Mouse (Mus musculus): Measurements from ENCODE around the gene Ccser1. TPM values are rescaled to one million over a fixed set of nuclear protein-coding genes. Genes with fewer than 3 reads are reported as not detected.
A peak's percentile ranks its signal among the peaks of the same experiment; 100 is the strongest.

Gene Ccser1
- polyA plus RNA-seq, 1 experiment from 2014 or later: 6.7 TPM

GRCm38 (mm10) chr6:61261381-61261780, 81.3 kb downstream of the Ccser1 start:
- H3K27ac ChIP-seq (ENCODE audit: low read length): no peak overlapping the region
- no peak overlapping the region for H3K4me2 ChIP-seq (ENCODE audit: low read depth, low read length)
- ATAC-seq (ENCODE audit: low read depth): no peak
- no peaks in the 10 kb centered on the region for H3K27me3 ChIP-seq (ENCODE audit: control insufficient read depth, insufficient read depth, low read depth, low read length)
- no peaks in the 10 kb centered on the region for H3K36me3 ChIP-seq (ENCODE audit: control insufficient read depth, insufficient read depth, low read length)
- WGBS: 75% methylated on average over 3 of the region's 3 CpGs
- H3K4me3 ChIP-seq (ENCODE audit: low read length): no peak overlapping the region
- no peaks in the 10 kb centered on the region for H3K9me3 ChIP-seq (ENCODE audit: control insufficient read depth, low read length)
- peaks cover 12% of the 10 kb centered on the region; the same call in 1 of the 2 replicates for H3K4me1 ChIP-seq (replicated peaks; ENCODE audit: control insufficient read depth, insufficient read depth, low read length)
- H3K9ac ChIP-seq (ENCODE audit: low read length): no peak overlapping the region

- Histone ChIP-seq H3K9me3 (ENCODE audit: control insufficient read depth, low read length) (no peaks in the 10 kb centered on the region), H3K4me2 (ENCODE audit: low read depth, low read length) (no peak overlapping the region), H3K9ac (ENCODE audit: low read length) (no peak overlapping the region), H3K4me1 (replicated peaks; ENCODE audit: control insufficient read depth, insufficient read depth, low read length) (peaks cover 12% of the 10 kb centered on the region; the same call in 1 of the 2 replicates), H3K27me3 (ENCODE audit: control insufficient read depth, insufficient read depth, low read depth, low read length) (no peaks in the 10 kb centered on the region), H3K36me3 (ENCODE audit: control insufficient read depth, insufficient read depth, low read length) (no peaks in the 10 kb centered on the region), H3K4me3 (ENCODE audit: low read length) (no peak overlapping the region), H3K27ac (ENCODE audit: low read length) (peak overlapping the region; percentile 67)
- ATAC-seq (ENCODE audit: low read depth): peak; percentile 74
- 25% methylated on average over 1 of the region's 1 CpGs for WGBS
These were observed 82.3 kb downstream of the Ccser1 start for GRCm38 (mm10) chr6:61262448-61262847.

- peak overlapping the region; percentile 26 for H3K27ac ChIP-seq (ENCODE audit: low read length)
- H3K36me3 ChIP-seq (ENCODE audit: control insufficient read depth, insufficient read depth, low read length): no peaks in the 10 kb centered on the region
- no peaks in the 10 kb centered on the region for H3K9me3 ChIP-seq (ENCODE audit: control insufficient read depth, low read length)
- no peak for ATAC-seq (ENCODE audit: low read depth)
- H3K4me2 ChIP-seq (ENCODE audit: low read depth, low read length): no peak overlapping the region
- no peaks in the 10 kb centered on the region for H3K27me3 ChIP-seq (ENCODE audit: control insufficient read depth, insufficient read depth, low read depth, low read length)
- no peak overlapping the region for H3K9ac ChIP-seq (ENCODE audit: low read length)
- 62% methylated on average over 1 of the region's 1 CpGs for WGBS
- peaks cover 12% of the 10 kb centered on the region; the same call in 1 of the 2 replicates for H3K4me1 ChIP-seq (replicated peaks; ENCODE audit: control insufficient read depth, insufficient read depth, low read length)
- H3K4me3 ChIP-seq (ENCODE audit: low read length): no peak overlapping the region
These were observed 83.2 kb downstream of the Ccser1 start for GRCm38 (mm10) chr6:61263291-61263690.

- no peaks in the 10 kb centered on the region for H3K36me3 ChIP-seq (ENCODE audit: control insufficient read depth, insufficient read depth, low read length)
- no peak for ATAC-seq (ENCODE audit: low read depth)
- H3K27ac ChIP-seq (ENCODE audit: low read length): no peak overlapping the region
- no peak overlapping the region for H3K9ac ChIP-seq (ENCODE audit: low read length)
- H3K4me2 ChIP-seq (ENCODE audit: low read depth, low read length): no peak overlapping the region
- H3K4me1 ChIP-seq (replicated peaks; ENCODE audit: control insufficient read depth, insufficient read depth, low read length): no peaks in the 10 kb centered on the region
- no peak overlapping the region for H3K4me3 ChIP-seq (ENCODE audit: low read length)
- H3K9me3 ChIP-seq (ENCODE audit: control insufficient read depth, low read length): no peaks in the 10 kb centered on the region
- H3K27me3 ChIP-seq (ENCODE audit: control insufficient read depth, insufficient read depth, low read depth, low read length): no peaks in the 10 kb centered on the region
- 50% methylated on average over 1 of the region's 2 CpGs for WGBS
These were observed 90.9 kb downstream of the Ccser1 start for GRCm38 (mm10) chr6:61271033-61271432.

- no peaks in the 10 kb centered on the region for H3K4me1 ChIP-seq (replicated peaks; ENCODE audit: control insufficient read depth, insufficient read depth, low read length)
- WGBS: 79% methylated on average over 3 of the region's 3 CpGs
- H3K9me3 ChIP-seq (ENCODE audit: control insufficient read depth, low read length): no peaks in the 10 kb centered on the region
- H3K4me2 ChIP-seq (ENCODE audit: low read depth, low read length): no peak overlapping the region
- no peak overlapping the region for H3K4me3 ChIP-seq (ENCODE audit: low read length)
- H3K27me3 ChIP-seq (ENCODE audit: control insufficient read depth, insufficient read depth, low read depth, low read length): no peaks in the 10 kb centered on the region
- no peak overlapping the region for H3K9ac ChIP-seq (ENCODE audit: low read length)
- no peaks in the 10 kb centered on the region for H3K36me3 ChIP-seq (ENCODE audit: control insufficient read depth, insufficient read depth, low read length)
- no peak for ATAC-seq (ENCODE audit: low read depth)
- no peak overlapping the region for H3K27ac ChIP-seq (ENCODE audit: low read length)
These were observed 93.3 kb downstream of the Ccser1 start for GRCm38 (mm10) chr6:61273430-61273829.

- Histone ChIP-seq H3K36me3 (ENCODE audit: control insufficient read depth, insufficient read depth, low read length) (no peaks in the 10 kb centered on the region), H3K27ac (ENCODE audit: low read length) (no peak overlapping the region), H3K9ac (ENCODE audit: low read length) (no peak overlapping the region), H3K4me2 (ENCODE audit: low read depth, low read length) (no peak overlapping the region), H3K9me3 (ENCODE audit: control insufficient read depth, low read length) (no peaks in the 10 kb centered on the region), H3K27me3 (ENCODE audit: control insufficient read depth, insufficient read depth, low read depth, low read length) (no peaks in the 10 kb centered on the region), H3K4me3 (ENCODE audit: low read length) (no peak overlapping the region), H3K4me1 (replicated peaks; ENCODE audit: control insufficient read depth, insufficient read depth, low read length) (no peaks in the 10 kb centered on the region)
- peak; percentile 49 for ATAC-seq (ENCODE audit: low read depth)
- WGBS: 32% methylated on average over 7 of the region's 7 CpGs
These were observed 99.4 kb downstream of the Ccser1 start for GRCm38 (mm10) chr6:61279506-61279905.

GRCm38 (mm10) chr6:61292927-61293326, 112.8 kb downstream of the Ccser1 start:
- 37% methylated on average over 3 of the region's 3 CpGs for WGBS
- no peaks in the 10 kb centered on the region for H3K36me3 ChIP-seq (ENCODE audit: control insufficient read depth, insufficient read depth, low read length)
- no peak for ATAC-seq (ENCODE audit: low read depth)
- H3K27ac ChIP-seq (ENCODE audit: low read length): no peak overlapping the region
- H3K4me1 ChIP-seq (replicated peaks; ENCODE audit: control insufficient read depth, insufficient read depth, low read length): peaks cover 14% of the 10 kb centered on the region
- H3K4me3 ChIP-seq (ENCODE audit: low read length): no peak overlapping the region
- H3K9ac ChIP-seq (ENCODE audit: low read length): no peak overlapping the region
- H3K9me3 ChIP-seq (ENCODE audit: control insufficient read depth, low read length): 0 out of 2 replicates have a peak, but pooled peaks cover 1% of the 10 kb centered on the region
- no peaks in the 10 kb centered on the region for H3K27me3 ChIP-seq (ENCODE audit: control insufficient read depth, insufficient read depth, low read depth, low read length)
- no peak overlapping the region for H3K4me2 ChIP-seq (ENCODE audit: low read depth, low read length)

GRCm38 (mm10) chr6:61295535-61295934, 115.4 kb downstream of the Ccser1 start:
- 0 out of 2 replicates have a peak, but pooled peaks have one; percentile 43 for ATAC-seq (ENCODE audit: low read depth)
- H3K4me1 ChIP-seq (replicated peaks; ENCODE audit: control insufficient read depth, insufficient read depth, low read length): peaks cover 14% of the 10 kb centered on the region
- no peaks in the 10 kb centered on the region for H3K36me3 ChIP-seq (ENCODE audit: control insufficient read depth, insufficient read depth, low read length)
- H3K27ac ChIP-seq (ENCODE audit: low read length): no peak overlapping the region
- H3K27me3 ChIP-seq (ENCODE audit: control insufficient read depth, insufficient read depth, low read depth, low read length): no peaks in the 10 kb centered on the region
- 23% methylated on average over 4 of the region's 4 CpGs for WGBS
- H3K4me3 ChIP-seq (ENCODE audit: low read length): no peak overlapping the region
- no peak overlapping the region for H3K9ac ChIP-seq (ENCODE audit: low read length)
- no peaks in the 10 kb centered on the region for H3K9me3 ChIP-seq (ENCODE audit: control insufficient read depth, low read length)
- H3K4me2 ChIP-seq (ENCODE audit: low read depth, low read length): peak overlapping the region; percentile 22

GRCm38 (mm10) chr6:61296188-61297037, 116.3 kb downstream of the Ccser1 start:
- Histone ChIP-seq H3K4me2 (ENCODE audit: low read depth, low read length) (peak overlapping the region; percentile 22; the same call in 1 of the 2 replicates), H3K27ac (ENCODE audit: low read length) (no peak overlapping the region), H3K36me3 (ENCODE audit: control insufficient read depth, insufficient read depth, low read length) (no peaks in the 10 kb centered on the region), H3K9ac (ENCODE audit: low read length) (no peak overlapping the region), H3K9me3 (ENCODE audit: control insufficient read depth, low read length) (no peaks in the 10 kb centered on the region), H3K4me1 (replicated peaks; ENCODE audit: control insufficient read depth, insufficient read depth, low read length) (peaks cover 14% of the 10 kb centered on the region), H3K27me3 (ENCODE audit: control insufficient read depth, insufficient read depth, low read depth, low read length) (no peaks in the 10 kb centered on the region), H3K4me3 (ENCODE audit: low read length) (no peak overlapping the region)
- WGBS: 47% methylated on average over 6 of the region's 6 CpGs
- peak; percentile 34; the same call in 1 of the 2 replicates for ATAC-seq (ENCODE audit: low read depth)
